ENCODE assay signal across 32 mouse cellular contexts in the genomic region with DNA sequence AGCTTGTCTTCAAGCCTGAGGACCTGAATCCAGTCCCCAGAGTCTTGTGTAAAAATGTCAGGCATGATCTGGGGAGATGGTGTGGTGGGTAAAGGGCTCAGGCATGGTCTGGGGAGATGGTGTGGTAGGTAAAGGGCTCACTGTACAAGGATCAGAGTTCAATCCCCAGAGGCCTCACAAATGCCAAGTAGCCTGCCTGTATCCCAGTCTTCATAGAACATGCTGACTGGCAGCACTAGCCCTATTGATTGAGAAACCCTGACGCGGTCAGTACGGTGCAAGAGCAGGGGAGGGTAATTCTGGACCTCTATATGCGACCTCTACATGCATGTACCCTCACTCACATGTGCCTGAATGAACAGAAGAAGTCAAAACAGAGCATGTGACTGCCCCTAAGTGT. TPM values are rescaled to one million over a fixed set of nuclear protein-coding genes. Genes with fewer than 3 reads are reported as not detected.
DNase-seq lines count a peak whose midpoint lies in the region; ATAC-seq lines count a peak whose summit lies in the region.
"Had no signal": no experiment of that assay in that cellular context is flagged by ENCODE, and none has a peak within 500 bp of the region (broad histone marks: within the 10 kb centered on the region; RNA-seq: fewer than 3 reads in every experiment).

No protein-coding gene starts in this region.

- WGBS in forebrain, embryonic 11.5 days = 69% methylated on average over 4 of the region's 4 CpGs
- 76% methylated on average over 4 of the region's 4 CpGs for WGBS in forebrain, embryonic 16.5 days
- WGBS in midbrain, embryonic 11.5 days = 80% methylated on average over 4 of the region's 4 CpGs
- WGBS in midbrain, embryonic 16.5 days = 75% methylated on average over 4 of the region's 4 CpGs

- no peaks in the 10 kb centered on the region for H3K36me3 ChIP-seq in forebrain, embryonic 11.5 days (ENCODE audit: control insufficient read depth, insufficient read depth, low read length)
- no peaks in the 10 kb centered on the region for H3K36me3 ChIP-seq in forebrain, embryonic 16.5 days (ENCODE audit: control insufficient read depth, insufficient read depth)
- no peaks in the 10 kb centered on the region for H3K36me3 ChIP-seq in midbrain, embryonic 11.5 days (ENCODE audit: control insufficient read depth, insufficient read depth, low read length)
- H3K36me3 ChIP-seq in midbrain, embryonic 16.5 days (ENCODE audit: control insufficient read depth, insufficient read depth, low read length) = no peaks in the 10 kb centered on the region
- H3K36me3 ChIP-seq: embryonic facial prominence, embryonic 12.5 days; forebrain, embryonic 12.5 days; G1E; hindbrain, embryonic 12.5 days; intestine, embryonic 15.5 days; liver, embryonic 13.5 days; neural tube, embryonic 13.5 days had no signal

- DNase-seq in forebrain, embryonic 11.5 days (ENCODE audit: low spot score) = no peak
- no peak for DNase-seq in midbrain, embryonic 11.5 days (ENCODE audit: low spot score, missing footprints)
- peak; percentile 18 for DNase-seq in adipocyte (ENCODE audit: low spot score)
- DNase-seq in frontal cortex, postnatal 10 days (ENCODE audit: low spot score in 2 of 2) = no peak
- no peak for DNase-seq in cerebellum, postnatal 4 days (ENCODE audit: low spot score in 2 of 2)
- DNase-seq: cerebellum, adult 8-10 months; cerebellum, postnatal 25 days; gastrocnemius, adult 2 months; gastrocnemius, postnatal 36 days; heart, postnatal 14 days; kidney, adult 2 months; kidney, postnatal 4 days; layer of hippocampus, postnatal 36 days; left cerebral cortex, postnatal 4 days; liver, embryonic 13.5 days; lung, adult 2 months; lung, postnatal 10 days; right cerebral cortex, postnatal 4 days; thymus, postnatal 4 days had no signal

- no peak overlapping the region for H3K4me2 ChIP-seq in forebrain, embryonic 11.5 days (ENCODE audit: low read depth, low read length, severe bottlenecking)
- H3K4me2 ChIP-seq in forebrain, embryonic 16.5 days (ENCODE audit: low read length) = no peak overlapping the region
- H3K4me2 ChIP-seq in midbrain, embryonic 11.5 days = no peak overlapping the region
- H3K4me2 ChIP-seq in midbrain, embryonic 16.5 days (ENCODE audit: low read length) = no peak overlapping the region
- H3K4me2 ChIP-seq: embryonic facial prominence, embryonic 12.5 days; forebrain, embryonic 12.5 days; hindbrain, embryonic 12.5 days; intestine, embryonic 15.5 days; liver, embryonic 13.5 days; neural tube, embryonic 13.5 days had no signal

- peaks cover 2% of the 10 kb centered on the region; the same call in 1 of the 2 replicates for H3K4me1 ChIP-seq in forebrain, embryonic 11.5 days (replicated peaks; ENCODE audit: control insufficient read depth, insufficient read depth, low read length)
- H3K4me1 ChIP-seq in forebrain, embryonic 16.5 days (replicated peaks; ENCODE audit: control insufficient read depth, insufficient read depth, low read length) = no peaks in the 10 kb centered on the region
- H3K4me1 ChIP-seq in midbrain, embryonic 11.5 days (ENCODE audit: control insufficient read depth, insufficient read depth, low read length) = peaks cover 4% of the 10 kb centered on the region
- H3K4me1 ChIP-seq in midbrain, embryonic 16.5 days (ENCODE audit: control insufficient read depth, insufficient read depth, low read length) = no peaks in the 10 kb centered on the region
- H3K4me1 ChIP-seq: embryonic facial prominence, embryonic 12.5 days; intestine, embryonic 15.5 days; neural tube, embryonic 13.5 days had no signal

- H3K9ac ChIP-seq in forebrain, embryonic 11.5 days (ENCODE audit: low read length) = no peak overlapping the region
- no peak overlapping the region for H3K9ac ChIP-seq in forebrain, embryonic 16.5 days (replicated peaks; ENCODE audit: low read depth, low read length)
- no peak overlapping the region for H3K9ac ChIP-seq in midbrain, embryonic 11.5 days (ENCODE audit: low read length)
- H3K9ac ChIP-seq in midbrain, embryonic 16.5 days (ENCODE audit: low read depth, low read length) = no peak overlapping the region
- H3K9ac ChIP-seq: embryonic facial prominence, embryonic 12.5 days; forebrain, embryonic 12.5 days; hindbrain, embryonic 12.5 days; intestine, embryonic 15.5 days; liver, embryonic 13.5 days; neural tube, embryonic 13.5 days had no signal

- no peaks in the 10 kb centered on the region for H3K27me3 ChIP-seq in forebrain, embryonic 11.5 days (ENCODE audit: control insufficient read depth, insufficient read depth, low read length)
- H3K27me3 ChIP-seq in forebrain, embryonic 16.5 days (replicated peaks; ENCODE audit: control insufficient read depth, insufficient read depth, low read length) = no peaks in the 10 kb centered on the region
- no peaks in the 10 kb centered on the region for H3K27me3 ChIP-seq in midbrain, embryonic 11.5 days (ENCODE audit: control insufficient read depth, insufficient read depth, low read length)
- 0 out of 2 replicates have a peak, but pooled peaks cover 2% of the 10 kb centered on the region for H3K27me3 ChIP-seq in midbrain, embryonic 16.5 days (ENCODE audit: control insufficient read depth, insufficient read depth, low read depth, low read length)
- H3K27me3 ChIP-seq: embryonic facial prominence, embryonic 12.5 days; forebrain, embryonic 12.5 days; hindbrain, embryonic 12.5 days; liver, embryonic 13.5 days; neural tube, embryonic 13.5 days had no signal

- no peak for ATAC-seq in forebrain, embryonic 11.5 days (replicated peaks; ENCODE audit: low FRiP score)
- no peak for ATAC-seq in forebrain, embryonic 16.5 days
- no peak for ATAC-seq in midbrain, embryonic 11.5 days (ENCODE audit: low FRiP score)
- no peak for ATAC-seq in midbrain, embryonic 16.5 days
- ATAC-seq: hindbrain, postnatal 0 days; intestine, embryonic 15.5 days had no signal

- no peak overlapping the region for H3K4me3 ChIP-seq in forebrain, embryonic 11.5 days (ENCODE audit: low read depth, low read length)
- no peak overlapping the region for H3K4me3 ChIP-seq in forebrain, embryonic 16.5 days (replicated peaks; ENCODE audit: low read length)
- H3K4me3 ChIP-seq in midbrain, embryonic 11.5 days (ENCODE audit: low read depth, low read length) = no peak overlapping the region
- H3K4me3 ChIP-seq in midbrain, embryonic 16.5 days (ENCODE audit: low read depth, low read length) = no peak overlapping the region
- H3K4me3 ChIP-seq: embryonic facial prominence, embryonic 12.5 days; forebrain, embryonic 12.5 days; gastrocnemius, adult 2 months; hindbrain, embryonic 12.5 days; intestine, embryonic 15.5 days; liver, embryonic 13.5 days; neural tube, embryonic 13.5 days had no signal

- no peaks in the 10 kb centered on the region for H3K9me3 ChIP-seq in forebrain, embryonic 11.5 days (ENCODE audit: control insufficient read depth, low read length)
- H3K9me3 ChIP-seq in forebrain, embryonic 16.5 days (ENCODE audit: control insufficient read depth, low read length) = no peaks in the 10 kb centered on the region
- H3K9me3 ChIP-seq in midbrain, embryonic 11.5 days (ENCODE audit: control insufficient read depth, low read length) = no peaks in the 10 kb centered on the region
- no peaks in the 10 kb centered on the region for H3K9me3 ChIP-seq in midbrain, embryonic 16.5 days (replicated peaks; ENCODE audit: control insufficient read depth, low read length, poor library complexity, severe bottlenecking)
- H3K9me3 ChIP-seq: embryonic facial prominence, embryonic 12.5 days; forebrain, embryonic 12.5 days; hindbrain, embryonic 12.5 days; intestine, embryonic 15.5 days; liver, embryonic 13.5 days; neural tube, embryonic 13.5 days had no signal

- peak overlapping the region; percentile 18; the same call in 1 of the 2 replicates for H3K27ac ChIP-seq in forebrain, embryonic 11.5 days (ENCODE audit: low read depth, low read length)
- H3K27ac ChIP-seq in forebrain, embryonic 16.5 days (ENCODE audit: low read length) = no peak overlapping the region
- H3K27ac ChIP-seq in midbrain, embryonic 11.5 days (ENCODE audit: low read depth, low read length) = 0 out of 2 replicates have a peak overlapping the region, but pooled peaks have one; percentile 7
- no peak overlapping the region for H3K27ac ChIP-seq in midbrain, embryonic 16.5 days (ENCODE audit: low read length)
- H3K27ac ChIP-seq: embryonic facial prominence, embryonic 12.5 days; forebrain, embryonic 12.5 days; gastrocnemius, adult 2 months; hindbrain, embryonic 12.5 days; hindbrain, postnatal 0 days; intestine, embryonic 15.5 days; kidney, postnatal 0 days; liver, embryonic 13.5 days; neural tube, embryonic 13.5 days had no signal

RNA-seq across cellular contexts. Expression of gene Cd19, which starts 2.9 kb away (rescaled TPM):
- not detected in 2 replicates for polyA plus RNA-seq in forebrain, embryonic 11.5 days (2014; fragmentation: Nextera tagmentation; extraction: Ambion mirVana)
- not detected in 2 replicates for polyA plus RNA-seq in forebrain, embryonic 16.5 days (2015; fragmentation: Nextera tagmentation; extraction: Ambion mirVana)
- polyA plus RNA-seq in midbrain, embryonic 11.5 days (2014; fragmentation: Nextera tagmentation; extraction: Ambion mirVana) = not detected in 2 replicates
- not detected in 2 replicates for polyA plus RNA-seq in midbrain, embryonic 16.5 days (2015; fragmentation: Nextera tagmentation; extraction: Ambion mirVana)
- polyA plus RNA-seq: C2C12; embryonic facial prominence, embryonic 12.5 days; forebrain, embryonic 12.5 days; G1E; heart, embryonic 14.5 days; hindbrain, embryonic 12.5 days; intestine, embryonic 15.5 days; stomach, embryonic 14.5 days had no signal

RNA-seq across cellular contexts. Expression of gene Rabep2, which starts 11.0 kb away (rescaled TPM):
- 23.4 and 24.8 TPM in 2 replicates for polyA plus RNA-seq in forebrain, embryonic 11.5 days (2014; fragmentation: Nextera tagmentation; extraction: Ambion mirVana)
- polyA plus RNA-seq in forebrain, embryonic 16.5 days (2015; fragmentation: Nextera tagmentation; extraction: Ambion mirVana) = 24.4 and 26.5 TPM in 2 replicates
- polyA plus RNA-seq in midbrain, embryonic 11.5 days (2014; fragmentation: Nextera tagmentation; extraction: Ambion mirVana) = 17.9 and 18.0 TPM in 2 replicates
- 22.9 and 23.8 TPM in 2 replicates for polyA plus RNA-seq in midbrain, embryonic 16.5 days (2015; fragmentation: Nextera tagmentation; extraction: Ambion mirVana)

RNA-seq across cellular contexts. Expression of gene Nfatc2ip, which starts 21.1 kb away (rescaled TPM):
- 3.6 and 4.5 TPM in 2 replicates for polyA plus RNA-seq in forebrain, embryonic 11.5 days (2014; fragmentation: Nextera tagmentation; extraction: Ambion mirVana)
- 2.6 and 2.9 TPM in 2 replicates for polyA plus RNA-seq in forebrain, embryonic 16.5 days (2015; fragmentation: Nextera tagmentation; extraction: Ambion mirVana)
- polyA plus RNA-seq in midbrain, embryonic 11.5 days (2014; fragmentation: Nextera tagmentation; extraction: Ambion mirVana) = 4.8 and 4.9 TPM in 2 replicates
- polyA plus RNA-seq in midbrain, embryonic 16.5 days (2015; fragmentation: Nextera tagmentation; extraction: Ambion mirVana) = 2.1 TPM in 2 replicates

RNA-seq across cellular contexts. Expression of gene Spns1, which starts 40.4 kb away (rescaled TPM):
- polyA plus RNA-seq in forebrain, embryonic 11.5 days (2014; fragmentation: Nextera tagmentation; extraction: Ambion mirVana) = 52.4 and 53.9 TPM in 2 replicates
- polyA plus RNA-seq in forebrain, embryonic 16.5 days (2015; fragmentation: Nextera tagmentation; extraction: Ambion mirVana) = 75.5 and 80.1 TPM in 2 replicates
- 40.8 and 45.8 TPM in 2 replicates for polyA plus RNA-seq in midbrain, embryonic 11.5 days (2014; fragmentation: Nextera tagmentation; extraction: Ambion mirVana)
- 87.1 and 92.6 TPM in 2 replicates for polyA plus RNA-seq in midbrain, embryonic 16.5 days (2015; fragmentation: Nextera tagmentation; extraction: Ambion mirVana)

RNA-seq across cellular contexts. Expression of gene Atp2a1, which starts 45.3 kb away (rescaled TPM):
- not detected in 2 replicates for polyA plus RNA-seq in forebrain, embryonic 11.5 days (2014; fragmentation: Nextera tagmentation; extraction: Ambion mirVana)
- 0.30 and 0.51 TPM in 2 replicates for polyA plus RNA-seq in forebrain, embryonic 16.5 days (2015; fragmentation: Nextera tagmentation; extraction: Ambion mirVana)
- 0.29 and 0.38 TPM in 2 replicates for polyA plus RNA-seq in midbrain, embryonic 11.5 days (2014; fragmentation: Nextera tagmentation; extraction: Ambion mirVana)
- polyA plus RNA-seq in midbrain, embryonic 16.5 days (2015; fragmentation: Nextera tagmentation; extraction: Ambion mirVana) = 0.39 and 0.71 TPM in 2 replicates
- polyA plus RNA-seq: stomach, embryonic 14.5 days had no signal

Comparison
In these comparisons a context has a peak if more than half of its experiments do, and no peak if none do; other contexts are left out.
1. H3K27ac ChIP-seq: peak in forebrain, embryonic 11.5 days (single experiment) and midbrain, embryonic 11.5 days (single experiment); none in forebrain, embryonic 16.5 days (single experiment) and midbrain, embryonic 16.5 days (single experiment).